Mouse (Mus musculus) c-Kit-positive CD71-negative TER-119-negative erythroid progenitor cells, embryonic 14.5 days (primary cell): ENCODE measurements around the gene Gm20509.
A peak's percentile ranks its signal among the peaks of the same experiment; 100 is the strongest.
"Not testable (repeated sequence)": the region's sequence is repeated elsewhere in the genome, so short reads cannot be mapped to it uniquely, and the experiment has no call there.

ENCODE experiments used
- DNase-seq: peaks from one replicate; pipeline ENCODE4 v3.0.0-alpha.2; 2013; ENCODE audit warnings: low read depth

Gm20509 gene

GRCm38 (mm10) chr9:73101536-73101935 is 734 bp upstream of the Gm20509 start, which contains the start of gene Khdc3:
Khdc3 (plus strand) TSS chr9:73101836.
- DNase-seq: no peak

- DNase-seq: no peak
Observed at GRCm38 (mm10) chr9:73103159-73103879, 1.0 kb downstream of the Gm20509 start.

- DNase-seq: no peak
Observed at GRCm38 (mm10) chr9:73103880-73104198, 1.6 kb downstream of the Gm20509 start.

- DNase-seq: no peak
Observed at GRCm38 (mm10) chr9:73105141-73105540, 2.9 kb downstream of the Gm20509 start.

GRCm38 (mm10) chr9:73105771-73106170 is 3.5 kb downstream of the Gm20509 start:
- no peak for DNase-seq

- DNase-seq: peak; percentile 73
Observed at GRCm38 (mm10) chr9:73112919-73113906, 10.9 kb downstream of the Gm20509 start, which contains the start of gene Rsl24d1. Rsl24d1 (plus strand) TSS chr9:73113426.

- not testable (repeated sequence) for DNase-seq
Observed at GRCm38 (mm10) chr9:73116704-73117103, 14.4 kb downstream of the Gm20509 start.

GRCm38 (mm10) chr9:73118012-73118411 is 15.7 kb downstream of the Gm20509 start:
- no peak for DNase-seq

GRCm38 (mm10) chr9:73121735-73122134 is 19.5 kb downstream of the Gm20509 start:
- DNase-seq: no peak

- DNase-seq: no peak
Observed at GRCm38 (mm10) chr9:73125043-73125570, 22.8 kb downstream of the Gm20509 start.

GRCm38 (mm10) chr9:73127457-73127856 is 25.2 kb downstream of the Gm20509 start:
- DNase-seq: no peak

- DNase-seq: no peak
Observed at GRCm38 (mm10) chr9:73129875-73130274, 27.6 kb downstream of the Gm20509 start.

GRCm38 (mm10) chr9:73130529-73130928 is 28.3 kb downstream of the Gm20509 start:
- DNase-seq: no peak

GRCm38 (mm10) chr9:73137341-73137886 is 35.1 kb downstream of the Gm20509 start:
- DNase-seq: no peak

GRCm38 (mm10) chr9:73154347-73154746 is 52.1 kb downstream of the Gm20509 start:
- no peak for DNase-seq

GRCm38 (mm10) chr9:73157968-73158367 is 55.7 kb downstream of the Gm20509 start:
- DNase-seq: no peak

- no peak for DNase-seq
Observed at GRCm38 (mm10) chr9:73159265-73159664, 57.0 kb downstream of the Gm20509 start.

- DNase-seq: peak; percentile 76
Observed at GRCm38 (mm10) chr9:73162571-73163333, 60.5 kb downstream of the Gm20509 start.

- DNase-seq: no peak
Observed at GRCm38 (mm10) chr9:73165631-73166030, 63.4 kb downstream of the Gm20509 start.
